22 mouse cellular contexts compared by ENCODE assay signal in genomic region chr15:6466995-6467394, GRCm38 (mm10). TPM values are rescaled to one million over a fixed set of nuclear protein-coding genes. Genes with fewer than 3 reads are reported as not detected.
A peak's percentile ranks its signal among the peaks of the same experiment; 100 is the strongest.
DNase-seq lines count a peak whose midpoint lies in the region; ATAC-seq lines count a peak whose summit lies in the region.
"Had no signal": no experiment of that assay in that cellular context is flagged by ENCODE, and none has a peak within 500 bp of the region (broad histone marks: within the 10 kb centered on the region; RNA-seq: fewer than 3 reads in every experiment).

No protein-coding gene starts in this region.

- H3K27me3 ChIP-seq in embryonic facial prominence, embryonic 10.5 days (replicated peaks; ENCODE audit: low read depth, poor library complexity, severe bottlenecking), result no peaks in the 10 kb centered on the region
- no peaks in the 10 kb centered on the region for H3K27me3 ChIP-seq in embryonic facial prominence, embryonic 13.5 days
- no peaks in the 10 kb centered on the region for H3K27me3 ChIP-seq in limb, embryonic 10.5 days (ENCODE audit: low read depth, poor library complexity, severe bottlenecking)
- H3K27me3 ChIP-seq: forebrain, embryonic 12.5 days; heart, embryonic 13.5 days; hindbrain, embryonic 13.5 days; intestine, embryonic 15.5 days had no signal

- H3K36me3 ChIP-seq in embryonic facial prominence, embryonic 10.5 days (replicated peaks), result no peaks in the 10 kb centered on the region
- H3K36me3 ChIP-seq in embryonic facial prominence, embryonic 13.5 days, result no peaks in the 10 kb centered on the region
- no peaks in the 10 kb centered on the region for H3K36me3 ChIP-seq in limb, embryonic 10.5 days
- H3K36me3 ChIP-seq: forebrain, embryonic 12.5 days; heart, embryonic 13.5 days; hindbrain, embryonic 13.5 days; intestine, embryonic 15.5 days had no signal

- H3K9me3 ChIP-seq in embryonic facial prominence, embryonic 10.5 days, result no peaks in the 10 kb centered on the region
- H3K9me3 ChIP-seq in embryonic facial prominence, embryonic 13.5 days, result no peaks in the 10 kb centered on the region
- H3K9me3 ChIP-seq in limb, embryonic 10.5 days (replicated peaks), result no peaks in the 10 kb centered on the region
- H3K9me3 ChIP-seq: forebrain, embryonic 12.5 days; heart, embryonic 13.5 days; hindbrain, embryonic 13.5 days; intestine, embryonic 15.5 days had no signal

- peaks cover 5% of the 10 kb centered on the region; the same call in 1 of the 2 replicates for H3K4me1 ChIP-seq in embryonic facial prominence, embryonic 10.5 days
- H3K4me1 ChIP-seq in embryonic facial prominence, embryonic 13.5 days, result peaks cover 7% of the 10 kb centered on the region
- H3K4me1 ChIP-seq in limb, embryonic 10.5 days, result peaks cover 5% of the 10 kb centered on the region
- H3K4me1 ChIP-seq: forebrain, embryonic 12.5 days; heart, embryonic 13.5 days; hindbrain, embryonic 13.5 days; intestine, embryonic 15.5 days had no signal

- peak overlapping the region; percentile 43 for H3K4me2 ChIP-seq in embryonic facial prominence, embryonic 13.5 days
- H3K4me2 ChIP-seq: forebrain, embryonic 12.5 days; heart, embryonic 13.5 days; hindbrain, embryonic 13.5 days; intestine, embryonic 15.5 days had no signal

- H3K4me3 ChIP-seq in embryonic facial prominence, embryonic 10.5 days, result no peak overlapping the region
- peak overlapping the region; percentile 9; the same call in 1 of the 2 replicates for H3K4me3 ChIP-seq in embryonic facial prominence, embryonic 13.5 days
- no peak overlapping the region for H3K4me3 ChIP-seq in limb, embryonic 10.5 days
- H3K4me3 ChIP-seq: forebrain, embryonic 12.5 days; gastrocnemius, adult 2 months; heart, embryonic 13.5 days; hindbrain, embryonic 13.5 days; intestine, embryonic 15.5 days had no signal

- DNase-seq in embryo, embryonic 11 days, result peak; percentile 28
- DNase-seq in embryo, embryonic 10 days (ENCODE audit: low spot score), result no peak
- peak; percentile 48 for DNase-seq in embryonic facial prominence, embryonic 10.5 days (ENCODE audit: low spot score)
- peak; percentile 41 for DNase-seq in limb, embryonic 10.5 days (ENCODE audit: low spot score)
- DNase-seq in lung, postnatal 25 days (ENCODE audit: low spot score), result no peak
- no peak for DNase-seq in adipocyte (ENCODE audit: low spot score)
- DNase-seq in cerebellum, postnatal 36 days, result no peak
- DNase-seq: adrenal gland, postnatal 14 days; cerebellum, adult 11-12 months; cerebellum, adult 9-10 months; gastrocnemius, adult 2 months; gastrocnemius, postnatal 25 days; heart, postnatal 36 days; kidney, adult 8-10 months had no signal

- no peak overlapping the region for H3K27ac ChIP-seq in embryonic facial prominence, embryonic 10.5 days (replicated peaks)
- H3K27ac ChIP-seq in embryonic facial prominence, embryonic 13.5 days, result no peak overlapping the region
- H3K27ac ChIP-seq in limb, embryonic 10.5 days, result no peak overlapping the region
- H3K27ac ChIP-seq: forebrain, embryonic 12.5 days; gastrocnemius, adult 2 months; heart, embryonic 13.5 days; hindbrain, embryonic 13.5 days; intestine, embryonic 15.5 days had no signal

- no peak for ATAC-seq in embryonic facial prominence, embryonic 13.5 days (ENCODE audit: insufficient number of reproducible peaks, insufficient read depth, low FRiP score, low TSS enrichment, low read depth)
- ATAC-seq: forebrain, embryonic 16.5 days; intestine, embryonic 15.5 days had no signal

- WGBS in embryonic facial prominence, embryonic 10.5 days, result 47% methylated on average over 10 of the region's 10 CpGs
- WGBS in embryonic facial prominence, embryonic 13.5 days, result 25% methylated on average over 10 of the region's 10 CpGs
- WGBS in limb, embryonic 10.5 days, result 45% methylated on average over 10 of the region's 10 CpGs

- H3K9ac ChIP-seq in embryonic facial prominence, embryonic 13.5 days, result no peak overlapping the region
- H3K9ac ChIP-seq: forebrain, embryonic 12.5 days; heart, embryonic 13.5 days; hindbrain, embryonic 13.5 days; intestine, embryonic 15.5 days had no signal

RNA-seq across cellular contexts. Expression of gene C9, which starts 21.9 kb away (rescaled TPM):
- polyA plus RNA-seq in embryonic facial prominence, embryonic 10.5 days (2016; fragmentation: Nextera tagmentation; extraction: Ambion mirVana), result not detected in 2 replicates
- not detected in 2 replicates for polyA plus RNA-seq in embryonic facial prominence, embryonic 13.5 days (2015; fragmentation: Nextera tagmentation; extraction: Ambion mirVana)
- polyA plus RNA-seq in limb, embryonic 10.5 days (2016; fragmentation: Nextera tagmentation; extraction: Ambion mirVana), result not detected in 2 replicates
- polyA plus RNA-seq: C2C12; forebrain, embryonic 12.5 days; forebrain, embryonic 16.5 days; heart, embryonic 13.5 days; heart, postnatal 0 days; hindbrain, embryonic 13.5 days had no signal

RNA-seq across cellular contexts. Expression of gene Fyb, which starts 55.7 kb away (rescaled TPM):
- 2.3 and 3.3 TPM in 2 replicates for polyA plus RNA-seq in embryonic facial prominence, embryonic 10.5 days (2016; fragmentation: Nextera tagmentation; extraction: Ambion mirVana)
- 4.6 and 9.0 TPM in 2 replicates for polyA plus RNA-seq in embryonic facial prominence, embryonic 13.5 days (2015; fragmentation: Nextera tagmentation; extraction: Ambion mirVana)
- 1.5 and 2.9 TPM in 2 replicates for polyA plus RNA-seq in limb, embryonic 10.5 days (2016; fragmentation: Nextera tagmentation; extraction: Ambion mirVana)

Comparison
In these comparisons a context has a peak if more than half of its experiments do, and no peak if none do; other contexts are left out.
1. DNase-seq: peak in embryo, embryonic 11 days (single experiment), embryonic facial prominence, embryonic 10.5 days (single experiment) and limb, embryonic 10.5 days (single experiment); none in embryo, embryonic 10 days (single experiment), lung, postnatal 25 days (single experiment), adipocyte (single experiment) and cerebellum, postnatal 36 days (0 of 2).